Mouse (Mus musculus) brain, embryonic 14.5 days (tissue): ENCODE data around the gene Tbkbp1. TPM values are rescaled to one million over a fixed set of nuclear protein-coding genes. Genes with fewer than 3 reads are reported as not detected.
A peak's percentile ranks its signal among the peaks of the same experiment; 100 is the strongest.

Experiments
- DNase-seq: peaks from one replicate; pipeline ENCODE4 v3.0.0-alpha.2; 2011; ENCODE audit warnings: low read depth
- CTCF ChIP-seq: fragments of 200-500 bp; IDR thresholded peaks from 2 replicates; pipeline ENCODE4 v1.5.1; 2012; ENCODE audit warnings: inconsistent platforms, mild to moderate bottlenecking, moderate library complexity, borderline replicate concordance; ENCODE audit not compliant: insufficient read depth, insufficient read length; ENCODE audit errors: extremely low read depth
- POLR2A ChIP-seq: fragments of 200-500 bp; IDR thresholded peaks from 2 replicates; pipeline ENCODE4 v1.6.1; 2012; ENCODE audit warnings: mild to moderate bottlenecking, inconsistent platforms, borderline replicate concordance; ENCODE audit not compliant: poor library complexity, insufficient read depth, insufficient read length, severe bottlenecking; ENCODE audit errors: extremely low read depth
- polyA plus RNA-seq: library from polyadenylated mRNA; depleted of rRNA; stranded (reverse); fragments of >200 nt; gene quantifications from 2 replicates; pipeline ENCODE4 v1.2.3, GENCODE M21; 2012

Tbkbp1 gene
- polyA plus RNA-seq, 1 experiment, result 65.1 TPM

DNA sequence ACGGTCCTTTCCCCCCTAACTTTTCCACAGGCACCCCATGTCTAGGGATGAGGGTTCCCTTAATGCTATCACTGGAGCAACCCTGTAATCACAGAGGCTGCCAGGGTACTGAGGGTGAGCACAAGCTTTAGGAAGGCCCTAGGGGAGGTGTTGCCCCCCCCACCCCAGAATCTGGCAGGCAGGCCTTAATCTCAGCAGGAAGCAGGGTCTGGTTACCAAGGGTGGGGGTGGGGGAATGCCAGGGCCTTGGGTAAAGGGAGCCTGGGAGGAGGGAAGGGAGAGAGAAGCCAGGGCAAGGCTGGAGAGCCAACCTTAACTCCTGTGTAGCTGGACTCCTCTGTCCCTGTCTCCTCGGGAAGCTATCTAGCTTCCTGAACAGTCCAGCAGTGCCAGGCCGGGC is 30.7 kb downstream of the Tbkbp1 start:
- no peak for DNase-seq
- no peak for TF ChIP-seq POLR2A

DNA sequence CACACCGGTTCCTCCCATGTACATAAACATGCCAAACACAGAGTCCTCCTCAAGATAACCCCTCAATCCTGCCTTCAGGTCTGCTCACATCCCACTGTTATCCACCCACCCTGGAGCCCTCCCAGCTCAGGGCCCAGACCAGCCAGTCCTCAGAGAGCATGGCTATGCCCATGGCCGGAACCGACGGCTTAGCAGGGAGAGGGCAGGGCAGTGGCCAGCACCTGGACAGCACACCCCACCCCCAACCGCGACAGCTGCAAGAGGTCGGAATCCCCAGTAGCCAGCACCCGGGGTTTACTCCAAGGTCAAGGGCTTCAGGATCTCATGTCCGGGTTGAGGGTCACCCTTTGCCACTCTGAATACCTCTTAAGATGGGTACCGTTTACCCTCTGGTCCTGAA is 31.1 kb downstream of the Tbkbp1 start:
- no peak for TF ChIP-seq POLR2A
- TF ChIP-seq CTCF, result no peak
- no peak for DNase-seq

DNA sequence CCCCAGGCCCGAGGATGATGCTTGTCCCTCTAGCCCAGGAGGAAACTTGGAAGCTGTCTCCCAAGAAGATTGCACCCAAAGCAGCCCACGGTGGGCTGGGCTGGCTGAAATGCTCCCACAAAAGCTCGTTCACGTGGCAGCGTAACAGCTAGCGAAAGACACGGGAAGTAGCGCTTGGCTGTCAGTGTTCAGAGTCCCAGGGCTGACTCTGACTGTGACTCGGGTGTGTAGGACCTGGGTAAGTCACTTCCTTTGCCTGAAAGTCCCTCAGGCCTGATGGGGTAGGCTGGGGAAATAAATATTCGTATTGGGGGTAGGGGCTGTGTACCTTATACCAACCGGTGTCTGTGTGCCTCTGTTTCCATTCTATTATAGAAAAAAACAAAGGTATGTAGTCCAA is 35.5 kb downstream of the Tbkbp1 start:
- no peak for DNase-seq
- TF ChIP-seq POLR2A (no peak), CTCF (no peak)

DNA sequence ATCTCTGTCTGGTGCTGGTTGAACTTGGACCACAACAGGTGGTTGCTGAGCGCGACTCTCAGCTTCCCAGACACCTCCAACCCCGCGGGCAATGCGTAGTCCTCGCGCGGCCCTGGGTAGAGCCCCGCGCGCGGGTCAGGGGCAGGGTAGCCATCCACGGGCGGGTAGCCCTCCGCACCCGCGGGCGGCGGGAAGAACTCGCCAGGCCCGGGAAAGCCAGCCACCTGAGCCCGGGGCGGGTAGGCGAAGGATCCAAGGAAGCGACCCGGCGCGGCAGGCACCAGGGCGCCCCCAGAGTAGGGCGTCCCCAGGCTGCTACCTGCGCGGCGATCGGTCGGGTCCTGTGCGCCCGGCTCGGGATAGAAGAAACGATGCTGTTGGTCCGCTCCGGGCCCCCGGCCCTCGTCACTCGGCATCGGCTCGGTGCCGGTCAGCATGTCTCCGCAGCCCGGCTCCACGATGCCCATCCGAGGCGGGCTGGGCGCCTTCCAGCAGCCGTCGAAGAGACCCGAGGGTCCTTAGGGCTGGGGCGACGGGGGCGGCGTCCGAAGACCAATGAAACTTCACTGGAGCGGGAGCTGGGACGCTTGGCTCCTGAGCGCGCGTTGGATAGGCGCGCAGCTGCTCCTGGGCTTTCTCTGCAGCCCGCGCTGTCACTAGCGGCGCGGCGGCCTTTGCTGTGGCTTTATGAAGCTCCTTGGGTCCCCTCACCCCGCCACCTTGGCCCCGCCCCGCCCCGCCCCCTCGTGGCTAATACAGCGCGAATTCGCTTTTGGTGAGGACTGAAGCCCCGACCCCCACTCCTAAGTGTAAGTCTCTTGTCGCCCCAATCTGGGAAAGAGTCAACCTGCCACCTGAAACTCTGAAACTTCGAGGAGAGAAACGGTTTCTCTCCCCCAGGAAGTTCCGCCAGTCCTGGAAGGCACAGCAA is 36.4 kb downstream of the Tbkbp1 start, which contains the start of gene Tbx21:
Tbx21 (minus strand) TSS at position 661 of the 931 bp plus-strand sequence.
- TF ChIP-seq CTCF, result no peak
- TF ChIP-seq POLR2A, result no peak
- no peak for DNase-seq

DNA sequence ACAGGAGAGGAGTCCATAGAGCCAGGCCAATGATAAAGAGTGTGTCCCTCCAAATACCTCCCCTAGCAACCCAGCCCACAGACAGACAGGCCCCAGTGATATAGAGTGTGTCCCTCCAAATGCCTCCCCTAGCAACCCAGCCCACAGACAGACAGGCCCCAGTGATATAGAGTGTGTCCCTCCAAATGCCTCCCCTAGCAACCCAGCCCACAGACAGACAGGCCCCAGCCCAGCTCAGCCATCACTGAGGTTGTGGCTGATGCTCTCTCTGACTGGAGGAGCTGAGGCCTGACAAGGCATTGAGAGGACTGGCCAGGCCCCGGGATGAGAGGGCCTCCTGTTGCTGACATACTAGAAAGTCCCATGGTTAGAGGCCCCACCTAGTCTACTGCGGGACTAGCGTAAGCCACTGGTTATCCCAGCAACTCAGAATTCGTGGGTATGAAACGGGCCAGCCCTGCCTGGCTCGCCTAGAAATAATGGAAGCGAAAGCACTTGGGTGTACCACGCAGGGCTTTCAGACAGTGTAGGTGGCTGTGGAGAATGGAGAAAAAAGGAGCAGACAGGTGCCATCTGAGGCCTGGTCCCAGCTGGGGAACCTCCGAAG is 38.7 kb downstream of the Tbkbp1 start:
- TF ChIP-seq POLR2A, result no peak
- TF ChIP-seq CTCF, result no peak
- DNase-seq, result no peak

DNA sequence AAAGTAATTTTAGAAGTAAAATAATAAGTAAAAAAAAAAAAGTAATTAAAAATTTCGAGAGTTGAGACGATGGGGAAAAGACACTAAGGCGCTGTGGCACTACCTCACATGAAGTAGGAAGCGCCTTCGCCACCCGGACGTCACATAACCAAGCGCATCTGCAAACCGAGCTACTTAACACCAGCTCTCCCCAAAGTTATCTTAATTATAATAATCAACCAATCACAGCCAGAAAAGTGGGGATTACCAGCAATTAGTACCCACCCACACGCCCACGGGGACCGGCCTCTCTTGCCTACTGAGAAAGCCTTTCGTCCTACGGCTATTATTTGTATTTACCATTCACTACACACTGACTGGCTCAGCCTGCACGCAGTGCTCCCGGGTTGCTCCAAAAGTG is 42.3 kb downstream of the Tbkbp1 start:
- TF ChIP-seq CTCF (no peak), POLR2A (no peak)
- no peak for DNase-seq

DNA sequence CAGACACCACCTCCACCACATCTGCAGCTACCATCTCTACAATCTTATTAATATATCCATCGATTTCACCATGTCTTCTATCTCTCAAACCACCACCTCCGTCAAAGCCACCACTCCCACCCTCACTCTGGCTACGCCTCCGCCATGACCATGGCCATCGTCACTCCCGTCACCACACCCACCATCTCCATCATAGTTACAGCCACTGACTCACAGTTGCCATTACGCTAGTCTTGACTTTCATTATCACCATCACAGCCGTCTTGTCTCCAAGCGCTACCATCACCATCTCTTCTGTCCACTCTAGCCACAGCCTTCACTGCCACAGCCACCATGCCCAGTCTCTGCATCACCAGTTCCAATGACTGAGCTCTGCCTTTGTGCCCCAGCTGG is 47.2 kb downstream of the Tbkbp1 start:
- DNase-seq, result no peak
- TF ChIP-seq CTCF (no peak), POLR2A (no peak)

DNA sequence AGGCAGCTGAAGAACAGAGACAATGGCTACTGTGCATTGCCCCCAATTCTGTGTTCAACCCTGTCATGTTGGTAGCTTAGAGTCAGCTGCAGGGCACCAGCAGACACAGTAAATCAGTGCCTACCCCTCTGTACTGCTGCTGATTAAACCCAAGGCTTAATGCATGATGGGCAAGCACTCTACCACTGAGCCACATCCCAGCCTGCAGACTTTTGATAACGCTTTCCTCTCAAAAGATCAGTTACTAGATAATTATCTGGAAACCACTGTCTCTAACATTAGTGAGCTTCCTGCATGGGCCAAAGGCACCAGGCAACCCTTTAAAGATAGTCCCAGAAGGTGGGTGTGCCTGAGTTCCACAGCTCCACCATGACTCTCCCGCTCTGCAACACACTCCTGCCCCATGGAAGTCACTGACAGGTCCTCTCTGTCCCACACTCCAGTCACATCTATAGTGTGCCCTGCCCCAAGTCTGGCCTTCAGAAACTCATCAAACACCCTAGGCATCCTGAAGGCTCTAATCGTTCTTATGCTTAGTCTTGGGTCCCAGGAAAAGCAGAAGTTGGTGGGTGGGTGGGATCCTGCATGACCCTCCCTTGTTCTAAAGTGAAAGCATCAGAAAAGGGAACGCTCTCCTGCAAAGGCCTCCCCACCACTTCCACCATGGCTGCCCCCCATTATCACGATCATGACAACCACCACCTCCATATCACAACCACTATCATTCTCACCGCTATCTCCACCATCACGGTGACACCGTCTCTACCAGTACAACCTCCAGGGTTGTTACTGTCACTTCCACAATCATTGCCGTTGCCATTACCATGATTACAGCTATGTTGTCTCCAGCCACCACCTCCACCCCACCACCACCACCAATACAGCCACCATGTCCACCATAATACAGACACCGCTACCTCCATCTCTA is 47.9 kb downstream of the Tbkbp1 start:
- TF ChIP-seq POLR2A (no peak), CTCF (no peak)
- no peak for DNase-seq

DNA sequence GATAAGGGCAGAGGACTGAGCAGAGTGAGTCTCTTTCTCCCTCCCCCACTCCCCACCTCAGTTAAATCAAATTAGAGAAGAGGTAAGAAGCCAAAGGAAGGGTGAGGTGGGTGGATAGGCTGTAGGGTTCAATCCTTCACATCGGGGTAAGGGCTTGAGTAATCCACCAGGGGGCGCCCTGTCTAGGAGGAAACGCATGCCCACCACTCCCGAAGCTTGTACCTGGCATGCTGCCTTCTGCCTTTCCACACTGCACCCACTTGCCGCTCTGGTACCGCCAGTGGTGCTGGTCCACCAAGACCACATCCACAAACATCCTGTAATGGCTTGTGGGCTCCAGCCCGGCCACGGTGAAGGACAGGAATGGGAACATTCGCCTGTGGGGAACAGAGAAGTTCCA is 49.6 kb downstream of the Tbkbp1 start:
- peak; percentile 64 for DNase-seq
- TF ChIP-seq CTCF (peak; percentile 82), POLR2A (no peak)

DNA sequence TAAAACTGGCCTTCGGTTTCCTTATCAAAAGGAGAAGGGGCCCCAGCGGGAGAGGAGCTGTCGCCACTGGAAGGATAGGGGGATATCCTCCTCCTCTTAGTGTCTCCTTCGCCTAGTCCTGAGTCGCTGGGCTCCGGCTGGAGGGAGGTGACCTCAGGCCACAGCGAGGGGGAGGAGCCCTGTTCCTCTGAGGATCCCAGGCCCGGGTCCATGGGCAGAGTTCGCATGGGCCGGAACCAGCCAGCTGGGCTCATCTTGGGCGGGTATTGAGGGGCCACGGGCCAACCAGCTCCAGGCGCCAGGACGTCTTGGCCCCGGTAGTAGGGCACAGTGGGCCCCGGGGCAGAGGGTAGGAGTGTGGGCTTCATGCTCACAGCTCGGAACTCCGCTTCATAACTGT is 52.5 kb downstream of the Tbkbp1 start:
- TF ChIP-seq CTCF (no peak), POLR2A (no peak)
- DNase-seq, result no peak

DNA sequence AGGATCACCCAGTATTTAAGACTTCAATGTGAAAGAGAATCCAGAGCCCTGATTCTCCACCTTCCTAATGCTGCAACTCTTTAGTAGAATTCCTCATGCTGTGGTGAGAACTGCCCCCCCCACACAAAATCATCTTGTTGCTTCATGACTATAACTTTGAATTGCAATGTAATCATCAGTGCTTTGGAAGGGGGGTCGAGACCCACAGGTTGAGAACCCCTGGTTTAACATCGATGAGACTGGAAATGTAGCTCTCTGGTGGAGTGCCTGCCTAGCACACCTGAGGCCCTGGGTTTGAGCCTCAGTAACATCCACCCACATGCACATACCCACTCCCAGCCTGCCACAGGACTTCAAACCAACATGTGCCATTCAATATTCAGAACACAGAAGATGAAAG is 56.7 kb downstream of the Tbkbp1 start:
- TF ChIP-seq CTCF (no peak), POLR2A (no peak)
- no peak for DNase-seq
